ENCODE assay signal across 10 mouse cellular contexts in genomic region chr2:83709896-83710524, GRCm38 (mm10). TPM values are rescaled to one million over a fixed set of nuclear protein-coding genes. Genes with fewer than 3 reads are reported as not detected.
DNase-seq lines count a peak whose midpoint lies in the region; ATAC-seq lines count a peak whose summit lies in the region.
"Had no signal": no experiment of that assay in that cellular context is flagged by ENCODE, and none has a peak within 500 bp of the region (broad histone marks: within the 10 kb centered on the region; RNA-seq: fewer than 3 reads in every experiment).

No protein-coding gene starts in this region.

- H3K27ac ChIP-seq in heart, embryonic 15.5 days: 0 out of 2 replicates have a peak overlapping the region, but pooled peaks have one; percentile 35
- peak overlapping the region; percentile 92 for H3K27ac ChIP-seq in kidney, embryonic 15.5 days

- no peaks in the 10 kb centered on the region for H3K9me3 ChIP-seq in heart, embryonic 15.5 days (replicated peaks)
- H3K9me3 ChIP-seq in kidney, embryonic 15.5 days (replicated peaks): no peaks in the 10 kb centered on the region

- H3K9ac ChIP-seq in heart, embryonic 15.5 days: no peak overlapping the region
- H3K9ac ChIP-seq in kidney, embryonic 15.5 days: no peak overlapping the region

- H3K4me3 ChIP-seq in heart, embryonic 15.5 days: no peak overlapping the region
- H3K4me3 ChIP-seq in kidney, embryonic 15.5 days (replicated peaks): no peak overlapping the region

- ATAC-seq in heart, embryonic 15.5 days (replicated peaks; ENCODE audit: insufficient number of reproducible peaks, insufficient read depth, low FRiP score, low read depth): no peak
- peak; percentile 38 for ATAC-seq in activated CD4-positive, CD25-positive, alpha-beta regulatory T cell, adult 4 months
- peak; percentile 94 for ATAC-seq in kidney, embryonic 15.5 days (replicated peaks; ENCODE audit: low FRiP score)
- ATAC-seq in megakaryocyte progenitor cell, adult 5-6 weeks (replicated peaks; ENCODE audit: poor library complexity): no peak
- no peak for ATAC-seq in inflammation-experienced regulatory T-cells, adult 6 months

- no peaks in the 10 kb centered on the region for H3K36me3 ChIP-seq in heart, embryonic 15.5 days
- no peaks in the 10 kb centered on the region for H3K36me3 ChIP-seq in kidney, embryonic 15.5 days

- 0 out of 2 replicates have a peak overlapping the region, but pooled peaks have one; percentile 4 for H3K4me2 ChIP-seq in heart, embryonic 15.5 days
- peak overlapping the region; percentile 30 for H3K4me2 ChIP-seq in kidney, embryonic 15.5 days

- 33% methylated on average over 11 of the region's 11 CpGs for WGBS in heart, embryonic 15.5 days
- 8% methylated on average over 11 of the region's 11 CpGs for WGBS in kidney, embryonic 15.5 days

- no peaks in the 10 kb centered on the region for H3K27me3 ChIP-seq in heart, embryonic 15.5 days
- no peaks in the 10 kb centered on the region for H3K27me3 ChIP-seq in kidney, embryonic 15.5 days

- peaks cover 18% of the 10 kb centered on the region for H3K4me1 ChIP-seq in heart, embryonic 15.5 days (replicated peaks)
- peaks cover 56% of the 10 kb centered on the region for H3K4me1 ChIP-seq in kidney, embryonic 15.5 days

- no peak for DNase-seq in heart, postnatal 4 days
- peak; percentile 72 for DNase-seq in mesoderm, embryonic 11.5 days (ENCODE audit: low read depth, low spot score)
- no peak for DNase-seq in lung, postnatal 4 days
- DNase-seq: gastrocnemius, postnatal 36 days; retina, postnatal 1 day had no signal

RNA-seq across cellular contexts. Expression of gene Itgav, which starts 14.2 kb away (rescaled TPM):
- polyA plus RNA-seq in heart, embryonic 15.5 days (2015; fragmentation: Nextera tagmentation; extraction: Ambion mirVana): 54.0 and 58.7 TPM in 2 replicates
- 10 to 100 TPM; 57.2 to 64.7 TPM for total RNA-seq in heart, postnatal 4 days (2021)
- 10 to 100 TPM; 44.3 to 71.5 TPM for polyA plus RNA-seq in activated CD4-positive, CD25-positive, alpha-beta regulatory T cell, adult 4 months (2017; shearing (Covaris generic))
- 101 and 105 TPM in 2 replicates for polyA plus RNA-seq in kidney, embryonic 15.5 days (2015; fragmentation: Nextera tagmentation; extraction: Ambion mirVana)
- total RNA-seq in megakaryocyte progenitor cell, adult 5-6 weeks (2015): 23.4 and 30.9 TPM in 2 replicates
- total RNA-seq in megakaryocyte progenitor cell, adult 5-6 weeks (2017): 9.5 and 20.9 TPM in 2 replicates
- 10 to 100 TPM; 63.4 to 80.2 (median 77.9) TPM for polyA plus RNA-seq in inflammation-experienced regulatory T-cells, adult 6 months (2017; shearing (Covaris generic))

Comparison
In these comparisons a context has a peak if more than half of its experiments do, and no peak if none do; other contexts are left out.
1. ATAC-seq: peak in activated CD4-positive, CD25-positive, alpha-beta regulatory T cell, adult 4 months (single experiment) and kidney, embryonic 15.5 days (single experiment); none in heart, embryonic 15.5 days (single experiment), megakaryocyte progenitor cell, adult 5-6 weeks (single experiment) and inflammation-experienced regulatory T-cells, adult 6 months (single experiment).